Mouse (Mus musculus): ENCODE measurements around the gene Ryr3. TPM values are rescaled to one million over a fixed set of nuclear protein-coding genes. Genes with fewer than 3 reads are reported as not detected.
A peak's percentile ranks its signal among the peaks of the same experiment; 100 is the strongest.
"Not testable (repeated sequence)": the region's sequence is repeated elsewhere in the genome, so short reads cannot be mapped to it uniquely, and the experiment has no call there.

Gene Ryr3
- total RNA-seq, 2 experiments from 2014 or later = 55.6 to 87.0 TPM

DNA sequence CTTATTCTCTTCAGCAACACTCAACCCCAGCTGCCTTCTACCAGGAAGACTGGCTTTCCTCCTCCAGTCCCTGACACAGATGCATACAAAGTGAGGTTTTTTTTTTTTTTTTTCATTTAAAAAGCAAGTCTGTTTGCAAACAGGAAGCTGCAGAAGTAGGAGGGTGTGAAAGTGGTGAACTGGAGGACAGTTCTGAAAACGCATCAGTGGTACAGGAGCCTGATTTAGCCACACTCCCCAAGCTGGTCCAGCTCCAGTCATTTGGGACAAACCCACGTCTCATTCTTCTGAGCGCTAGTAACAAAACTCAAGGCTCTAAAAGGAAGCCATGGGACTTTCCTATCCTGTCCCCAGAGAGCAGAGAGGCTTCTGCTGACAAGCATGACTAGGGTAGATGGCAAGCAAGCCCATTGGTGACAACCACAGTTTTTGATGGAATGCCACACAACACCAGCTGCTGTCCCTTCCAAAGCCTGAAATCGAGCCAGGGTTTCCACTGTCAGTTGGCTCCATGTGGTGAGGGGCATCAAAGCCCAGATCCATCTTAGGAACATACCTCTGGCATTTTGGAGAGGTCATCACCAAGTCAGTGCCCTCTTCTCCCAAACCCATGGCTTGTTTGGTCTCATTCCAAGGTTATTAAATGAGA is 101.5 kb downstream of the Ryr3 start:
- no peak for DNase-seq (ENCODE audit: extremely low spot score in 1 of 2, low spot score in 1 of 2)

DNA sequence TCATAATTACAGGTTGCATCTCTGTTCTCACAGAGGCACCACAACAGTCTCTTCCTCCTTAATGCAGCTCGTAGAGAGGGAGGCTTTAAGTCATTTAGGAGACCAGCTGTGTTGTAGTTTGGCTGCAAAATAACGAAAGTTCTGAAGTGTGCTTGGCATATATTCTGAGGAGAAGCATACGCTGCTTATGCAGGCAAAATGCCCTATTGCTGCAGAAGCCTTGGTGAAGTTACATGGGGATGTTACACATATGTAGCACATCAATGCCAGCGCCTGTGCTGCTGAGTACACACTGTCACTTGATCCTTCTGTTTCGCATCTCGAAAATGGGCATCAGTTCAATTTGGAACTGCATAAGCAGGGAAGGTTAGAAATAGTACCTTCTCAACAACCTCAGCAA is 112.3 kb downstream of the Ryr3 start:
- DNase-seq (ENCODE audit: extremely low spot score in 1 of 2, low spot score in 1 of 2) = peak in 1 of 2 experiments; percentile 21

DNA sequence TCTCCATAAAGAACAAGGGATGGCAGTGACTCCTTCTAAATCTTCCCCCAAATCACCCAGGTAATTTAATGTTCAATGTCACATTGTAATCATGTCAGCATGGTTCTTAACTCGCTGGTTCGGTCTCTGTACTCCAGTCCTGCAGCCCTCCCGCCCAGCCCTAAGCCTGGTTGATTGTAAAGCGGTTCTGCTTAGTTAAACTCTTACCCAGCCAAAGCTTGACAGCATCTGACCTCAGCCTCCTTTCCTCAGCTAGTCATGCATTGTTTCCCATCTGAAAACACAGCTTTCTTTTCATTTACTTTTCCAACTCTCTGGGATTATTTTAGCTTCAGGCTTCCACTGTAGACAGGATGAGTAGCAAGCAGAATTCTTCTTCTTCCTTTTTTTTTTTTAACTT is 121.7 kb downstream of the Ryr3 start:
- no peak for DNase-seq (ENCODE audit: extremely low spot score in 1 of 2, low spot score in 1 of 2)

- no peak for DNase-seq (ENCODE audit: extremely low spot score in 1 of 2, low spot score in 1 of 2)
These were observed 122.8 kb downstream of the Ryr3 start for GRCm38 (mm10) chr2:113094088-113094487.

DNA sequence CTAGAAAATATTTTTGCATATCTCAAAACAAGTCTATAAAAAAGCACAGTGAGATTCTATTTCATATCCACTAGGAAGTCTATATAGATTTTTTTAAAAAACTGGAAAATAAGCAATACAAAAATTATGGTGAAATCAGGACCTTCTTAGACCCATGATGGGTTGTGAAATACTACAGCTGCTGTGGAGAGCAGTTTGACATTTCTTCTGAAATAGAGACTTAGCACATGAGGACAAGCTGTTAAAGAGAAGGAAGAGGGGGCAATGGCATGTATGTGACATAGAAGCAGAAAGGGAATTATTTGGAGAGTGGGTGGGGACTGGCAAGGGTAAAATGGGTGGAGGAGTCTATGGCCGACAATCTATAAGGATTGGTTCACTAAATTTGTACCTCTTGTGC is 124.1 kb downstream of the Ryr3 start:
- DNase-seq (ENCODE audit: extremely low spot score in 1 of 2, low spot score in 1 of 2) = no peak

- not testable (repeated sequence) for DNase-seq (ENCODE audit: extremely low spot score in 1 of 2, low spot score in 1 of 2)
These were observed 125.6 kb downstream of the Ryr3 start for GRCm38 (mm10) chr2:113091316-113091715.

DNA sequence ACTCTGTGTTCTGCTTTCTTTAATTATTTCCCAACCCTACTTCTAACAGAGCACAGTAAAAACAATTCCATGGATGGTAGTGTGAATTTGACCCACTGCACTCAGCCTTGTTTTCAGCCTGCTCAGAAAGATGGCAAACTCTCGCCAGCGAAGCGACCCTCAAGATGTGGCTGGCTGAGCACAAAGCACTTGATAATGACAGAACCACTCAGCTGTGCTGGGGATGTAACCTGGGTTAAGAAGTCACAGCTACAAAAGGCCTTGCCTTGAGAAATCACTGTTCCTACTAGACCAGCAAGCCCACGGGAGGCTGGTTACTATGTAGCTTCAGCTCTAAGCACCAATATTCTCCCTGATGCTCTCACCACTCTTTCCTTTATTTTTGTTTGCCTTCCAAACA is 140.5 kb downstream of the Ryr3 start:
- no peak for DNase-seq (ENCODE audit: extremely low spot score in 1 of 2, low spot score in 1 of 2)

DNA sequence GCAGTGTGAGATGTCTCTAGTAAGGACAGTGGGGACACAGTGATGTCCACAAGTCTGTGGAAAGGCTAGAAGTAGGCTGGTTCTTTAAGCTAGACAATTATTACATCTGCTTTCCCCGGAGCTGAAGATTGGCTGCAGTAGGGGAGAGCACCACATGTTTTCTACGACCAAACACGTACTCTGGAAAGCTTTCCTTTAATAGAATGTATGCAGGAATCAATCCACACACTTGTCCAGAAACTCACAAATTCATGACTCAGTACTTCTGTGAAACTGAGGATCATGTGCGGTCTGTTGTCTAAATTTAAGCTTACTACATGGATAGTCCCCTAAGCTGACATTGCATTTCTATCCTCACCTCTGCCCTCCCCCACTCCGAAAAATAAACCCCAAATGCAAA is 157.5 kb downstream of the Ryr3 start:
- DNase-seq (ENCODE audit: extremely low spot score in 1 of 2, low spot score in 1 of 2) = no peak

DNA sequence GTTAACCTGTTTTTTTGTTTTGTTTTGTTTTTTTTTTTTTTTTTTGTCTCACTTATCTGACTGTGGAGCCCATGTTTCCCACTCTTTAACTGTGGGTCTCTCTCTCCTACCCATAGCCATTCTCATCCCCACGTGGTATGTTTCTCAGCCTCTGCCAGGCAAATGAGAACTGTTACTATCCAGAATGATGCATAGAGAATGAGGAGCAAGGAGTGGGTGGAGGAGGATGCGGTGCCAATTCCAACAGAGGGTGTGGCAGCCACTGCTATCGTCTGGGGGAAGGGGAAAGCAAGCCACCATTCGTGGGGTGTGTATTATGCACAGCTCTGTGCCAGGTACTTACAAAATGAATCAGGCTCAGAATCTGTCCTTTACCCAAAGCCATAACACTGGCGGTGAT is 158.0 kb downstream of the Ryr3 start:
- DNase-seq (ENCODE audit: extremely low spot score in 1 of 2, low spot score in 1 of 2) = peak; percentile 23 to 31

- DNase-seq (ENCODE audit: extremely low spot score in 1 of 2, low spot score in 1 of 2) = no peak
These were observed 158.8 kb downstream of the Ryr3 start for GRCm38 (mm10) chr2:113058116-113058515.

DNA sequence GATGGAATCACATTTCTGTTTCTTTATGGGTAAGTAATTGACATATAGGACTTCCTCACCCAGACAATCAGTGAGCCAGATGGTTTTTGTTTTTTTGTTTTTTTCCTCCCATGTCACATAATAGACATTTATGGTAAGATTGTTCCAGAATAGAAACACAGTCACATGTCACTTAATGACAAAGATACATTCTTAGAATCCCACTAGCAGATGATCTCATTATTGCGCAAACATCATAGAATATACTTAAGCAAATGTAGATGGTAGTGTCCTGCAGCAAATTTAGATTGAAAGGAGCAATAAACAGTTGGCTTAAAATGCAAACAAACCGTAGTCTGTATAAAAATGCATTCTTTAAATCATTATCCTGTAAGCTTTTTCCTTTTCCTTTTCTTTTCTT is 161.3 kb downstream of the Ryr3 start:
- no peak for DNase-seq (ENCODE audit: extremely low spot score in 1 of 2, low spot score in 1 of 2)

GRCm38 (mm10) chr2:113049831-113050230 is 167.1 kb downstream of the Ryr3 start:
- DNase-seq (ENCODE audit: extremely low spot score in 1 of 2, low spot score in 1 of 2) = no peak

DNA sequence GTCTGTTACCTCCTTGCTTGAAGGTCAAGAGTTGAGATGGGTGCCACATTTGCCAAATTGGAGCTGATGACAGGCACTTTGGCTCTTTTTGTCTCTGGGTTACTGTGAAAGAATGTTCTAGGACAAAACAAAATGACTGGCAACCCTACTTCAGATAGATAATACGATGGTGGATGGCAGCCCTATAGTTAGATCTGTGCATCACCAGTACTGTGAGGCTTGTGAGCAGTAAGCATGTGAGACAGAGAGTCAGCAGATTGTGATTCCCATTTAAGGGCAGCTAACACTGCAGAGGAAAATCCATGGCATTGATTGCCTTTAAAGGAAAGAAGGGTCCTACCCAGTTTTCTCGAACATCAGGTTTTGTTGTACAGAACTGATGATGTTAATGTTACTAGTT is 180.3 kb downstream of the Ryr3 start:
- DNase-seq (ENCODE audit: extremely low spot score in 1 of 2, low spot score in 1 of 2) = no peak

- no peak for DNase-seq (ENCODE audit: extremely low spot score in 1 of 2, low spot score in 1 of 2)
These were observed 186.2 kb downstream of the Ryr3 start for GRCm38 (mm10) chr2:113030689-113031088.

DNA sequence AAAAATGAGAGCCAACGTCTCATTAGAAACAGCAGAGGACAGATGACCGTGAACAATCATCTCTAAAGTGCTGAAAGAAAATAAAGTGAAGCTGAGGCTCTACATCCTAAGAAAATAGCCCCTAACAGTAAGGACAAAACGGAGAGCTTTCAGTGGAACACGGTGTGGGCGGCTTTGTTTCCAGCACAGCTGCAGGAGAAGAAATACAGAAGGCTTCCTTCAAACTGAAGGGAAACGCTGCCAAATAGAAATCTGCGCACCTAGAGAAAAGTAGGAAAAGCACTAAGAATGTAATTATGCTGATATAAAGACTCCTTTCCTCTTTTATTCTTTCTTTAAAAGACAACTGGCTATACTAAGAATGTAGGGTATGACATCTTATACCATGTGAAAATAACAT is 197.0 kb downstream of the Ryr3 start:
- DNase-seq (ENCODE audit: extremely low spot score in 1 of 2, low spot score in 1 of 2) = no peak

DNA sequence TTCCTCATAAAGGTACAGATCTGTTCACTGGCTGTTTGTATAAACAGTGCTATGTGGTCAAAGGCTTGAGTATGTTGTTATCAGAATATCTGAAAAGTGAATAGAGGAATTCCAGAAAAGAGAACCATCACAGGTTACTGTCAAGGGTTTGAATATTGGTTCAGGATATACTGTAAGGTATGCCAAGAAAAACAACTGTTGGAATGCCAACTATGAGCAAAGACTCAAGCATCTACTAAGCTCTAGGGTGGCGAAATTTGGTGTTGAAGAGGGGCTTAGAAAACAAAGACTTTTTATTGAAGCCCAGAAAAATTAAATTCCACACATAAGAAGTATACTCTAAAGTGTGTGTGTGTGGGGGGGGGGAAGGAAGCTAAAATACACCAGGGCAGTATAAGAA is 198.6 kb downstream of the Ryr3 start:
- no peak for DNase-seq (ENCODE audit: extremely low spot score in 1 of 2, low spot score in 1 of 2)

GRCm38 (mm10) chr2:113016236-113016635 is 200.7 kb downstream of the Ryr3 start:
- no peak for DNase-seq (ENCODE audit: extremely low spot score in 1 of 2, low spot score in 1 of 2)

DNA sequence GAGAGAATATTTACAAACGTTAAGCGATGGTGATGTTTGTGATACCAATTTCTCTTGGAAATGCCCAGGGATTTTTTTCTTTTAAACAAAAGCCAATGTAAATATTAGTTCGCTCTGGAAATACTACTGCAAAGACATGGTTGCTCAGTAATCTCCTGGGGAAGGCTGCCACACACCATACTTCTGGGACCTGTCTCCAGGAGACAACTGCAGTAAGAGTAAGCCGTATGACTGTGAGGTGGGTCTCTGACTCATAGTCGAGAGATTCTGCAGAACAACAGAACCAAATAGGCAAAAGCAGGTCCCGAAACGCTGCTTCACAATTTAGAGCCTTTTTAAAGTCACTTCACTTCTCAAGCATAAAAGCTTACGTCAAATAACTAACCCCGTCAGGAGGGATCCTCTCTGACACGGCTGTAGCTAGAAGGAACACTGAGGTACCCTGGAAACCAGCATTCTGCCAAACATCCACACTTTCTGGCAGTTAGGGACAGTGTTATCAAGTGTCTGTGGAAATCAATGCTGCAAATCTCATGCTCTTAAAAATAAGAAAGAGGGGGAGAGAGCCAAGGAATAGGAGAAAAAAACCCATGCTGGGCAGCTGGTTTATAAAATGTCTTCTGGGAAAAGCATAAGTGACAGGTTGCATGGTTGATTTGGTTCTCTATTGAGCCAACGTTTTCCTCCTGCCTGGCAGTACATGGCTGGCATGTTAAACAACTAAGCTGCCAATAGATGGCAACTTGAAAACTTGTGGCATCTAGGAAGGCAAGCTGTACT is 207.7 kb downstream of the Ryr3 start:
- no peak for DNase-seq (ENCODE audit: extremely low spot score in 1 of 2, low spot score in 1 of 2)

- DNase-seq (ENCODE audit: extremely low spot score in 1 of 2, low spot score in 1 of 2) = no peak
These were observed 218.4 kb downstream of the Ryr3 start for GRCm38 (mm10) chr2:112998498-112998897.

DNA sequence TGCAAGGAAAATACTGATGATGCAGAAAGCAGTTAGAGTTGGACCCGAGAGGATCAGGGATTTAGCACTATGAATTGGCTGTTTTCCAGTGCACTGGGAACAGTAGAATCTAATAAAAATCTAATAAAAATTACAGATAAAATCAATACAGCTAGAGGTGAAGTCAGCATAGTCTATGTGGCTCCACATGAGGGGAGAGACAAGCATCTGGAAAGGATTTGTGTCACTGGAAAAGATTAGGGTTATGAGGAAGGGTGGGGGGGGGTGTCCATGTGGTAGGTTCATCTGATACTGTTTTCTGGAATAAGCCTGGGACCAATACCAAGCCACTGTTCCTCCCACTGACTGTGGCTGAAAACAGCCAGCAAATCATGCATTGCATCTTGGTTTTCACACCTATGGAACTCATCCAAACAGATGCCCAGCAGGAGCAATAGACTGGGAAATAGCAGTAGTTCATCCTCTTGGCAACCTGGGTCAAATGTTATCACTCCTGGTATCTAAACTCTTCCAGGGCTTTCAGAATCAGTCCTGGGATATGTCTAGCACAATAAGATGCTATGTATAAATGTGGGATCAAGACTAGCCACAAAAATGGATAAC is 233.9 kb downstream of the Ryr3 start:
- no peak for DNase-seq (ENCODE audit: extremely low spot score in 1 of 2, low spot score in 1 of 2)

DNA sequence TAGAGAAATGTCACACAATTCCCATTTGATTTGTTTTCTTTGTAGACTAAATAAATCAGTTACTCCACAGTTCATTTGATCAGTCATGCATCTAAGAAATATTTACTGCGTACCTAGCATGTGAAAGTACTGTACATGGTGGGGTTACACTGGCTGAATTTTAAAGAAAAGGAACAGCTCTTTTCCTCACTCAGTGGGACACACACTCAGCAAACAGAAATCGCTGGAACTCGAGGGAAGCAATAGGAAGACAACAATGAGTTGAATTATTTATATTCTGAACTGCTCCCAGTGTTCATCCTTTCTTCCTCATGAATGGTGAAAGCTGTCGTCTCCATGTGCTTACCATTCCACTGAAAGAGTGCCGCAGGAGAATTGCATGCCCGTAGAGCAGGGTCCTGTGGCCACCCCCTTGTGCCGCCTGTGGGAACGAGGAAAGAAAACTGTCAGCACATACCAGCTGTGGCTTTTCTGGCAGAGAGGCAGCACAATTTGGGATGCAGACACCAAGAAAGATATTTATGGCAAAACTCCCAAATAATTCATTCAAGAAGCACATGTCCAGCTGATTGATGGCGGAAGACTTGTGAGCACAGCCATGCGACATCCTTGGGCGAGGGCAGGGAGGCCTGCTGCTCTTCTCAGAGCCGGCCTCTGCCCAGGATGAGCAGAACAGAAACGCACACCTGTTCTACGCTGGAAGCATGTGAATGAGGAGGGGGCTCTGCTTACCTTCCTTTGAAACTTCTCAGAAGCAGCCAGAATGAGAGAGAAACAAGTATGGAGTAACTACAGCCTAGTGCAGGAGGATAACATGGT is 249.9 kb downstream of the Ryr3 start:
- no peak for DNase-seq (ENCODE audit: extremely low spot score in 1 of 2, low spot score in 1 of 2)

Measured in layer of hippocampus, postnatal 25 days (tissue).